Comparison of ENCODE assay signal across 26 mouse cellular contexts in the genomic region with DNA sequence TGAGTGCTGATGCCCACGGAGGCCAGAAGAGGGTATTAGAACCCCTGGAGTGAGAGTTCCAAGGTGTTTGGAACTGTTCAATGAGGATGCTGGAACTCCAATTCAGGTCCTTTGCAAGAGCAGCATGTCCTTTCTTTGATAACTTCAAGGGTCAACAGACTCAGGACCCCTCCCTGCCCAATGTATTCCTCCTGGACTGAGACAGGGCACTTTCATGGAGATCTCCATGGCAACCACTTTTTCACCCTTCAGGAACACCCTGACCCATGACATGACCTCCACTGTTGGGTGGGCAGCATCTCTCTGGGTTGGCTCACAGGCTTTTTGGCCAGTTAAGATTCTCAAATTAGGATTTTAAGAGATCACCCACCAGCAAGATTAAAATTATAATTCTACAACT.
"Had no signal": no experiment of that assay in that cellular context is flagged by ENCODE, and none has a peak within 500 bp of the region (broad histone marks: within the 10 kb centered on the region; RNA-seq: fewer than 3 reads in every experiment).

No protein-coding gene starts in this region.

- H3K9me3 ChIP-seq: heart, embryonic 10.5 days; hindbrain, embryonic 13.5 days; hindbrain, embryonic 15.5 days; kidney, embryonic 15.5 days; limb, embryonic 10.5 days; limb, embryonic 12.5 days; liver, embryonic 13.5 days; liver, embryonic 15.5 days had no signal

- H3K4me1 ChIP-seq: liver, embryonic 13.5 days; liver, embryonic 15.5 days had no signal

- H3K4me2 ChIP-seq: heart, embryonic 12.5 days; limb, embryonic 12.5 days; liver, embryonic 11.5 days; liver, embryonic 13.5 days; liver, embryonic 15.5 days had no signal

- H3K9ac ChIP-seq: heart, embryonic 12.5 days; hindbrain, embryonic 13.5 days; kidney, embryonic 15.5 days; limb, embryonic 12.5 days; liver, embryonic 13.5 days; liver, embryonic 15.5 days had no signal

- DNase-seq: gastrocnemius, adult 2 months; gastrocnemius, postnatal 10 days; gastrocnemius, postnatal 25 days; heart, adult 18-20 months; heart, postnatal 10 days; heart, postnatal 36 days; kidney, adult 11 months; kidney, adult 2 months; kidney, adult 9 months; kidney, postnatal 14 days; kidney, postnatal 36 days; layer of hippocampus, adult 9-11 months; layer of hippocampus, postnatal 36 days; liver; liver, embryonic 13.5 days had no signal

- H3K27me3 ChIP-seq: heart, embryonic 12.5 days; kidney, embryonic 15.5 days; limb, embryonic 12.5 days; liver, embryonic 13.5 days; liver, embryonic 15.5 days had no signal

- ATAC-seq: hindbrain, postnatal 0 days had no signal

- H3K4me3 ChIP-seq: gastrocnemius, adult 2 months; heart, embryonic 10.5 days; heart, embryonic 12.5 days; hindbrain, embryonic 13.5 days; hindbrain, embryonic 15.5 days; kidney, embryonic 15.5 days; limb, embryonic 10.5 days; limb, embryonic 12.5 days; liver, embryonic 13.5 days; liver, embryonic 15.5 days had no signal

- H3K36me3 ChIP-seq: heart, embryonic 10.5 days; heart, embryonic 12.5 days; hindbrain, embryonic 13.5 days; hindbrain, embryonic 15.5 days; kidney, embryonic 15.5 days; limb, embryonic 10.5 days; limb, embryonic 12.5 days; liver, embryonic 13.5 days; liver, embryonic 15.5 days had no signal

- H3K27ac ChIP-seq: gastrocnemius, adult 2 months; heart, embryonic 10.5 days; hindbrain, postnatal 0 days; kidney, postnatal 0 days; liver, embryonic 13.5 days; liver, embryonic 15.5 days had no signal
